Mouse (Mus musculus) 416B (cell line): ENCODE measurements around the gene Gm11027.
A peak's percentile ranks its signal among the peaks of the same experiment; 100 is the strongest.
"Not testable (repeated sequence)": the region's sequence is repeated elsewhere in the genome, so short reads cannot be mapped to it uniquely, and the experiment has no call there.

Experiments
- DNase-seq: peaks from one replicate; pipeline ENCODE4 v3.0.0; 2011; ENCODE audit warnings: low read depth

The Gm11027 gene

DNA sequence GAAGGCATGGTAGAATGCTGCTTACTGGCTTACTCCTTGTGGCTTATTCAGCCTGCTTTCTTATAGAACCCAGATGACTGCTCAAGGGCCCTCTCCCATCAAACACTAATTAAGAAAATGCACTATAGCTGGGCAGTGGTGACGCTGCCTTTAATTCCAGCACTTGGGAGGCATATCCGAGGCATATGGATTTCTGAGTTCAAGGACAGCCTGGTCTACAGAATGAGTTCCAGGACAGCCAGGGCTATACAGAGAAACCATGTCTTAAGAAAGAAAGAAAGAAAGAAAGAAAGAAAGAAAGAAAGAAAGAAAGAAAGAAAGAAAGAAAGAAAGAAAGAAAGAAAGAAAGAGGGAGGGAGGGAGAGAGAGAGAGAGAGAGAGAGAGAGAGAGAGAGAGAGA lies at the start of gene Gm11027:
Gm11027 (plus strand) TSS at position 301 of the 400 bp plus-strand sequence.
- not testable (repeated sequence) for DNase-seq

DNA sequence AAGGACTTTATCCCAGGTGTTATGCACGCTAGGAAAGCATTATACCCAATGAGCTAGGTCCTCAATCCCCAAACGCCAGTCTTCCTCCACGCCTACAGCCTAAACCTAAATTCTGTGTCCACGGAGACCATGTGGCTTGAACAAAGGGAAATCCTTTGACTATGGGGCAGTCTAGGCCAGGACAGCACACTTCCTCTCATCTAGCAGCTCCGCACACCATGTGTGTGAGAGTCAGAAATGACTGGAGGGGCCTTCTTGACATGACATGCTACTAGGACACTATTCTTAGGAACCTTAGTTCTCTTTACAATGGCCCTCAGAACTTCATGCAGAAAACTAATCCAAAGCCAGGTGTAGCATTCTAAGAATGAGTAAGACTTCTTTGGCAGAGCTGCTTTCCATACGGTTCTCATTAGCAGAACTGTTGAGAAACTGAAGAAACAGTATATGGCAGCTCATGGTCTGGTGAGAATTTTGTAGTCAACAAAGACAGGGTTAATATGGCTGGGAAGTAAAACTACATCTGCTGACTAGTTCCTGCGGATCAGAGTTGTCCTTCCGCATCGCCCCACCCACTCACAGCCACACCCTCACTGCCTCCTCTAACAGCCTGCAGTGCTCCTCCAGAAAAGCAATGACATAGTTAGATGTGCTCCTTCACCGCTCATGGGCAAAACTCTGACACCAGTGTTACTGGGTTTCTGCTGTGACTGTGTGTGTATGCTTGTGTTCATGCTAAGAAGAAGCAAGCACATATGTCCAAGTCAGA lies 48.7 kb upstream of the Gm11027 start:
- DNase-seq: no peak

GRCm38 (mm10) chr12:116229451-116229850 lies 45.7 kb upstream of the Gm11027 start:
- no peak for DNase-seq

DNA sequence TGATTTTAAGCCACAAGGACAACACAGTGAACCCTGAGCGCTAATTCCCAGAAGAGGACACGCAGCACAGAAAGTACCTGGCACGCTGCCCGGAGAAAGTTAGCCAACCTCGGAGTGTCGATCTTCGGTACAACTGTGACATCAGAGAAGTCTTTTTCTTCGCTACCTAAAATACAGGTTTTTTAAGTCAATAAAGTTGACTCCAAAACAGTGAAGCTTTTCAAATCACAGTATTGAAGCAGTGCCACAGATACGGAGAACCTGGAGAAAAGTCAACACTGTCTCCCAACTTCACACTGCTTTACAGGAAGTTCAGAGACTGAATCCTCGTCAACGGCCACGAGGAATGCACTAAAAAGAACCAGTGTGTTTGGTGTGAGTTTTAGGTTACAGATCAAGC lies 43.6 kb upstream of the Gm11027 start:
- DNase-seq: no peak

GRCm38 (mm10) chr12:116232061-116232460 lies 43.1 kb upstream of the Gm11027 start:
- DNase-seq: no peak

- peak; percentile 49 for DNase-seq
Measured at GRCm38 (mm10) chr12:116235356-116235755, 39.8 kb upstream of the Gm11027 start.

- DNase-seq: no peak
Measured at GRCm38 (mm10) chr12:116236658-116237057, 38.5 kb upstream of the Gm11027 start.

DNA sequence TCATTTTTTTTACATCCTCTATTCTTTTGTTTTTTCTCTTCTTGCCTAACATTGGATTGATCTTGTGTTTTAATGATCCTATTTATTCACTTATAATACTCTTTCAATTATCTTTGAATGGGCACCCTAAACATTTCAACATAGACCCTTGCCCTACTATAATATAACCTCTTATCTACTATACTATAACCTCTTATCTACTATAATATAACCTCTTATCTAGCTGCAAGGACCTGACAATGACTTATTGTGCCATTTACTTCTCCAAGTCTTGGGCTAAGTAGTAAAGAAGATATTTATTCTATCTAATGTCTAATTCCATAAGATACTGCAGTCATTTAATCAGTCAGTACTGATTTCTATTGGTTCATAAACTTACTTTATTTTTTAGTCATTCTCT lies 36.8 kb upstream of the Gm11027 start:
- DNase-seq: no peak

DNA sequence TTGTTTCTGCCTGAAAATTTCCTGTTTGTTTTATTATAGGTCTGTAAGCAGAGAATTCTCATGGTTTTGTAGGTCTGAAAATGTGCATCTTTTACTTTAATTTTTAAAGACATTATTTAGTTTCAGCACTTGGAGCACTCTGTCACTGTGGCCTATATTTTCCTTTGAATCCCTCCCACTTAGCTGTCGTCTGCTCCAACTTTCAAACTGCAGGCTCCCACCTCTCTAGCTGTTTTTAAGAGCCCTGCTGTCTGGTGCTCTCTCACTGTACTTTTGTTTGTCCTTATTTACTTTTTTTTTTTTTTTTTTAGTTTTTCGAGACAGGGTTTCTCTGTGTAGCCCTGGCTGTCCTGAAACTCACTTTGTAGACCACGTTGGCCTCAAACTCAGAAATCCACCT lies 36.4 kb upstream of the Gm11027 start:
- no peak for DNase-seq

- peak; percentile 52 for DNase-seq
Measured at GRCm38 (mm10) chr12:116244601-116245000, 30.6 kb upstream of the Gm11027 start.

DNA sequence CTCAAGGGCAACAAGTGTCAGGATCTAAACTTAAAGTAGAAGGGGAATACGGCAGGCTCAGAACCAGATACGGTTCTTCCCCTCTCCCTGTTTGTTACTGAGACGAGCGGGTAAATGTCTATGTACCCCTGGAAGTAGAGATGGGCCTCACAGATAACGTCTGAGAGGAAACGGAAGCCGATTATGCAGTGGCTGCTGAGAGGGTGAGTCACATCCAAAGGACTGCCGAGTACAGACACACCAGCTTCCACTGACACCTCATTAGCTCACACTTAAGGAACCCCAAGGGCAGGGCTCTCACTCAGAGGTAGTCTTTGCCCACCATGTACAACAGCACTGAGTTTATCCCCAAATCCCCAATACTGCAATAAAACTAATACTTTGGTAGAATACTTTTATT lies 20.5 kb upstream of the Gm11027 start:
- DNase-seq: peak; percentile 90

DNA sequence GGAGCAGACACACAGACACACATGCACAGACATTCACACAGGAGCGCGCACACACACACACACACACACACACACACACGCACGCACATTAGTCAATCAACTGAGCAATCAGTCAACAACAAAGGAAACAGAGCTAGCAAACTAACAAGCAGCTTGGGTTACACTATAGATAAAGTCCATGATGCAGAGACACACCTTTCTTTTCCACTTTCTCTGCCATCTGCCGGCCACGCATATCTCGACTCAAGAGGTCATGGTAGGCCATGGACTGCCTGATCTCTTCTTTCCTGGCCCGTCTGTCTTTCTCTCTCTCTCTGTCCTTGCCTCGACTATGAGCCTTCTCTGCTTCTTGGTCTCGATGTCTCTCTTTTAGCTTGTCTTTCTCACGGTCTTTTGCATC lies 19.6 kb upstream of the Gm11027 start:
- no peak for DNase-seq

DNA sequence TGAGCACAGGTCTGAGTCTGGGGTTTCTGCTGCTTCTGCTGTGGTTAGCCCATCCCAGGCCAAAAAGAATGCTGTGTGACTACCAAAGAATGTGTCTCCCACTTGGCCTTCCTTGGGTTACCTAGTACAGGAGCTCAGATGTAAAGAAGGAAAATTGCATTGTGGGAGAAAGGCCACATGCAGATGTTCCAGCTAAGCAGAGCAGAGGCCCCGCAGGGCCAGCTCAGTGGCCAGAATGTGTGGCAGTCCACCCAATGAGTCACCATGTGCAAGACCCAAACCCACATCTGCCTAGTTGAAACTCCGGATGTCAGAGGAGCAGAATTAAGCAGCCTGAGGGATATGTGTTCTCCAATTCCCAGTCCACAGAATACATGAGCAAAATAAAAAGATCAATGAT lies 16.9 kb upstream of the Gm11027 start:
- DNase-seq: peak; percentile 67

DNA sequence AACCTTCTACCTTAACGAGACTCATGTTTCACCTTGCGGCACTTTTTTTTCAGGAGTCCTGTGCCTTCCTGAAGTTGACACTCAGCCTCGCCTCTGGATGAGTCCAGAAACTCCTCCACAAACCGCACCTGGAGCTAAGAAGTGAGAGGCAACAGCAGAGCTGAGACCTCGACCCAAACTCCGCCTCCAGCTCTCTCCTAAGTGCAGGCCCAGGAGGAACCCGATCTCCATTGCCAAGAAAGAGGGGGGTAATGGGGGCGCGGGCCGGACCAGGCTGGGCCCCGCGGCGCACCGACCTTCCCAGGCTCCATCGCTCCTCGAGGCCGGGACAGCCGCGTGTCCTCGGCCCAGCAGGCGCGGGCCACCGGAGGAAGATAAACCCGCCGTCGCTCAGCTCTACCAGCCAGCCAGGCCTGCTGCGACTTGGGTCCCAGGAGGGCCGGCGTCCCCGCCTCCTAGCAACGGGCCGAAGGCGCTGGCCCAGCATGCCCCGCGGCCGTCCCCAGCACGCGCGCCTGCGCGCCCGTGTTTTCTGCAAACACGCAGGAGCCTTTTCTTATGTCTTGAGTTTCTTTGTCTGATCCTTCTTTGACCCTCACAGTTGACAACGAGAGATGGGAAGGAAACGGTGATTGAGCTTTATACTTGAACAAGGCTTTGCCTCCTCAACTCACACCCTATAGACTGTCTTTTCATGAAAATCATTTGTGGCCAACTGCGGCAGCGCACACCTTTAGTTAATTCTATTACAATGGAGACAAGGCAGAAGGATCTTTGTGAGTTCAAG lies 12.4 kb upstream of the Gm11027 start, which contains the start of gene Wdr60:
Wdr60 (minus strand) TSS at position 468 of the 787 bp plus-strand sequence.
- DNase-seq: peak; percentile 85

GRCm38 (mm10) chr12:116264756-116265155 lies 10.4 kb upstream of the Gm11027 start:
- no peak for DNase-seq

DNA sequence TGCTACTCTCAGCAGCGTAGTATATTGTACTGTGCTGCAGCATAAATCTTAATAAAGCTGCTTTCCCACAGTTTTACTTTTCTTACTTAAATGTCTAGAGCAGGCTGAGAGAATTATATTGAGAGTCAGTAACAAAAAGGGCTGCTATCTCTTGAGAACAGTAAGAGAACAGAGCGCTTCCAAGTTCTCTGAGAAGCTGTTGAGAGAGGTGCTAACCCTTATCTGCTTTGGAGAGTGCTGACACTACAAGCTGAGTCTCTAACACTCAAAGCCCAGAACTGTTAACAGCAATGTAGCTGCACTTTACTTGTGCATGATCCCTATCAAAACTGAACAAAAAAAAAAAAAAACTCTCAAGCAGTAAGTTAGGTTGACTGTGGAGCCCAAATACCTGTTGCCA lies 9.9 kb upstream of the Gm11027 start:
- DNase-seq: no peak

DNA sequence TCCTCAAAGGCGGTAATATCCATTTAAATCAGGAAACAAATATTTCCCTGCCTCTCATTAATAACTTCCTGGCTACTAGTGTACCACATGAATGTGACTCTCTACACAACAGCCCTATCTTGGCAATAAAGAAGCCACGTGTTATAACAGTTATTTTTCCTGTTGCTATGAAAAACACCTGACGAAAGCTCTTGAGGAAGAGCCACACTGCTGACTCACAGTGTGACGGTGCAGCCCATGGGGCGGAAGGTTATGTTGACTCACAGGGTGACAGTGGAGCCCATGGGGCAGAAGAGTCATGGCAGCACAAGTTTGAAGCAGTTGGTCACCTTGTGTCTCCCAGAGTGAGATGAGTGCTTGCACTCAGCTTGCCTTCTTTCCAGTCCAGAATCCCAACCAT lies 5.7 kb upstream of the Gm11027 start:
- peak; percentile 89 for DNase-seq

- no peak for DNase-seq
Measured at GRCm38 (mm10) chr12:116270538-116270937, 4.6 kb upstream of the Gm11027 start.

DNA sequence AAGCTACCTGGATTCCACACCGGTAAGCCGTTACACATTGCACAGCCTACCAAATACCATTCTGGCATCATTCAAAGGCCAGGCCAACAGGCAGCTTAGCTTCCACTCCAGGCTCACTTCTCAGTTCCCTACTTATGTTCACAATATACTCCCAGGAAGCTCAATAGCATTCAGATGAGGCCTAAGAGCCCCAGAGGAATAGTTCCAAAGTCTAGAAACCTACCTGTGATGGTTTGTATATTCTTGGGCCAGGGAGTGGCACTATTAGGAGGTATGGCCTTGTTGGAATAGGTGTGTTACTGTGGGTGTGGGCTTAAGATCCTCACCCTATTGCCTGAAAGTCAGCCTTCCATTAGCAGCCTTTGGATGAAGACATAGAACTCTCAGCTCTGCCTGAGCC lies 4.1 kb upstream of the Gm11027 start:
- no peak for DNase-seq

GRCm38 (mm10) chr12:116273733-116274132 lies 1.5 kb upstream of the Gm11027 start:
- DNase-seq: no peak

- no peak for DNase-seq
Measured at GRCm38 (mm10) chr12:116275631-116276030, 445 bp downstream of the Gm11027 start.

DNA sequence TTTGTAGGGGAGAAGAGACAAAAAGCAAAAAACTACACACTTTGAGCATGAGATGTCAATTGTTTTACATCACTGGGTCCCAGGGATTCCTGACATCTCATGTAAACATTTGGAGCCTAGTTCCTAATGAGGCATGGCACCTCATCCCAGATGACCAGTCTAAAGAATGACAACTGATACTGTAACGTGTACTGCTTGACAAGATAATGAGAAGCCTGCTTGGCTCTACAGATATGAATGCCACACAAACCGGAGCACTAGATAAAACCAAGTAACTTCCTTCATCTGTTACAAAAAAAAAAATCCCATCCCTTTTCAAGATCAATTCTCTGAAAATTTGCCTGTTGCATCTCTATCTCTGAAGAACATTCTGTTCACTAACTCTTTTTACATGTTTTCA lies 1.8 kb downstream of the Gm11027 start:
- no peak for DNase-seq

DNA sequence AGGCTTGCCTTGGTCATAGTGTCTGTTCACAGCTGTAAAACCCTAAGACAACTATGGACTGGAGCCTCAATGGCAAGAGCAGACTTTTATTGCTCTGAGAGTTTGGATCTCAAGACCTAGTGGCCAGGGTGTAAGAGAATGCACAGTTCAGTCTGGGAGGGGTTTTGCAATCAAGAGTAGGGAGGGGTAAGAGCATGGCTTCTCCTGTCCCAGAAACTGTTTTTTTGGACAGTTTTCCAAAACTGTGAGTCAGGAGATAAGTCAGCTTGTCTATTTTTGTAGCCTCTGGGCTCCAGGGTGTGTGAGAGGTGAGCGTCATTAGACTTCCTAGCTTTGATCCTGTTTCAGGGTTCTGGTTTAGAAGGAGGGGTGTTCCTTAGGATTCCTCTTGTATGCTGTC lies 3.4 kb downstream of the Gm11027 start:
- no peak for DNase-seq
